ENCODE assay signal across 8 mouse cellular contexts in genomic region chr17:74717618-74718151, GRCm38 (mm10). TPM values are rescaled to one million over a fixed set of nuclear protein-coding genes. Genes with fewer than 3 reads are reported as not detected.
DNase-seq lines count a peak whose midpoint lies in the region; ATAC-seq lines count a peak whose summit lies in the region.

Gene Ttc27, plus strand, starts transcription at chr17:74717732.

- peaks cover 20% of the 10 kb centered on the region for H3K36me3 ChIP-seq in heart, embryonic 13.5 days
- peaks cover 24% of the 10 kb centered on the region for H3K36me3 ChIP-seq in liver, embryonic 12.5 days
- peaks cover 3% of the 10 kb centered on the region; the same call in 1 of the 2 replicates for H3K36me3 ChIP-seq in stomach, embryonic 15.5 days

- peak; percentile 82; the same call in 1 of the 2 replicates for ATAC-seq in heart, embryonic 13.5 days (ENCODE audit: extremely low read depth, insufficient number of reproducible peaks, low FRiP score, low TSS enrichment)
- ATAC-seq in liver, embryonic 12.5 days = peak; percentile 85
- ATAC-seq in stomach, embryonic 15.5 days (ENCODE audit: insufficient read depth, low FRiP score, low read depth) = peak; percentile 90

- H3K9ac ChIP-seq in heart, embryonic 13.5 days = peak within 1 kb of the TSS; percentile 85
- H3K9ac ChIP-seq in liver, embryonic 12.5 days = peak within 1 kb of the TSS; percentile 77
- H3K9ac ChIP-seq in stomach, embryonic 15.5 days = peak within 1 kb of the TSS; percentile 47; the same call in 1 of the 2 replicates

- H3K27me3 ChIP-seq in heart, embryonic 13.5 days (replicated peaks) = 0 out of 2 replicates have a peak, but pooled peaks cover 3% of the 10 kb centered on the region
- peaks cover 6% of the 10 kb centered on the region for H3K27me3 ChIP-seq in liver, embryonic 12.5 days (replicated peaks)
- no peaks in the 10 kb centered on the region for H3K27me3 ChIP-seq in stomach, embryonic 15.5 days (replicated peaks)

- peaks cover 5% of the 10 kb centered on the region; the same call in 1 of the 2 replicates for H3K4me1 ChIP-seq in brown adipose tissue, adult 24 weeks (ENCODE audit: control insufficient read depth, insufficient read depth, insufficient read length, low read length)
- peaks cover 11% of the 10 kb centered on the region for H3K4me1 ChIP-seq in heart, embryonic 13.5 days
- peaks cover 12% of the 10 kb centered on the region for H3K4me1 ChIP-seq in liver, embryonic 12.5 days
- no peaks in the 10 kb centered on the region for H3K4me1 ChIP-seq in stomach, embryonic 15.5 days

- peak within 1 kb of the TSS; percentile 69 for H3K27ac ChIP-seq in brown adipose tissue, adult 24 weeks (replicated peaks; ENCODE audit: low read depth, low read length)
- peak within 1 kb of the TSS; percentile 71 for H3K27ac ChIP-seq in heart, embryonic 13.5 days (replicated peaks)
- peak within 1 kb of the TSS; percentile 54; the same call in 1 of the 2 replicates for H3K27ac ChIP-seq in liver, embryonic 12.5 days
- H3K27ac ChIP-seq in stomach, embryonic 15.5 days = no peak within 1 kb of the TSS; the same call in 1 of the 2 replicates

- peak; percentile 99 for DNase-seq in CD4-positive, CD25-positive, alpha-beta regulatory T cell, adult 2 months (ENCODE audit: low read depth, low spot score)
- DNase-seq in fat pad, adult 2 months (ENCODE audit: extremely low read depth, low read depth, low spot score) = peak; percentile 68
- DNase-seq in kidney, postnatal 10 days = peak; percentile 99
- peak; percentile 91 to 93 for DNase-seq in natural killer cell, adult 2 months (ENCODE audit: low spot score in 2 of 2)

- peak within 1 kb of the TSS; percentile 88 for H3K4me2 ChIP-seq in heart, embryonic 13.5 days
- peak within 1 kb of the TSS; percentile 86 for H3K4me2 ChIP-seq in liver, embryonic 12.5 days
- peak within 1 kb of the TSS; percentile 75 for H3K4me2 ChIP-seq in stomach, embryonic 15.5 days

- H3K9me3 ChIP-seq in heart, embryonic 13.5 days = no peaks in the 10 kb centered on the region
- no peaks in the 10 kb centered on the region for H3K9me3 ChIP-seq in liver, embryonic 12.5 days (replicated peaks)
- no peaks in the 10 kb centered on the region for H3K9me3 ChIP-seq in stomach, embryonic 15.5 days

- WGBS in heart, embryonic 13.5 days = under 1% methylated on average over 31 of the region's 31 CpGs
- whole genome bisulfite sequencing in liver, embryonic 12.5 days (ENCODE audit: insufficient replicate concordance) = under 1% methylated on average over 31 of the region's 31 CpGs
- under 1% methylated on average over 31 of the region's 31 CpGs for WGBS in stomach, embryonic 15.5 days

- H3K4me3 ChIP-seq in brown adipose tissue, adult 24 weeks (ENCODE audit: insufficient read depth, low read depth, low read length) = peak within 1 kb of the TSS; percentile 85
- H3K4me3 ChIP-seq in heart, embryonic 13.5 days = peak within 1 kb of the TSS; percentile 91
- peak within 1 kb of the TSS; percentile 90 for H3K4me3 ChIP-seq in liver, embryonic 12.5 days
- H3K4me3 ChIP-seq in stomach, embryonic 15.5 days (replicated peaks) = peak within 1 kb of the TSS; percentile 67

RNA-seq across cellular contexts. Expression of gene Ttc27, which starts in this region (rescaled TPM):
- 7.5 and 11.7 TPM in 2 replicates for polyA plus RNA-seq in brown adipose tissue, adult 24 weeks (2012; ENCODE audit: insufficient read depth, insufficient read length, missing spikeins)
- 14.0 and 15.2 TPM in 2 replicates for polyA plus RNA-seq in heart, embryonic 13.5 days (2015; fragmentation: Nextera tagmentation; extraction: Ambion mirVana)
- polyA plus RNA-seq in liver, embryonic 12.5 days (2016; fragmentation: Nextera tagmentation; extraction: Ambion mirVana) = 21.8 and 25.9 TPM in 2 replicates
- 21.6 and 22.3 TPM in 2 replicates for polyA plus RNA-seq in stomach, embryonic 15.5 days (2015; fragmentation: Nextera tagmentation; extraction: Ambion mirVana)
